Mouse (Mus musculus) cerebellum, adult 8-10 months (tissue): Measurements from ENCODE around the gene Zfp276.
"Not testable (repeated sequence)": the region's sequence is repeated elsewhere in the genome, so short reads cannot be mapped to it uniquely, and the experiment has no call there.

Source experiments
- DNase-seq: peaks from one replicate; pipeline ENCODE4 v3.0.0; 2022

The Zfp276 gene

GRCm38 (mm10) chr8:123245543-123245942 is 8.5 kb upstream of the Zfp276 start:
- DNase-seq: no peak

GRCm38 (mm10) chr8:123247748-123248147 is 6.2 kb upstream of the Zfp276 start:
- no peak for DNase-seq

GRCm38 (mm10) chr8:123248596-123248995 is 5.4 kb upstream of the Zfp276 start:
- no peak for DNase-seq

GRCm38 (mm10) chr8:123250940-123251339 is 3.1 kb upstream of the Zfp276 start:
- no peak for DNase-seq

- no peak for DNase-seq
These were observed 1.1 kb upstream of the Zfp276 start for GRCm38 (mm10) chr8:123252925-123253324.

- DNase-seq: no peak
These were observed 420 bp upstream of the Zfp276 start for GRCm38 (mm10) chr8:123253451-123254098.

- no peak for DNase-seq
These were observed 1.2 kb downstream of the Zfp276 start for GRCm38 (mm10) chr8:123255170-123255569.

- DNase-seq: no peak
These were observed 3.1 kb downstream of the Zfp276 start for GRCm38 (mm10) chr8:123257114-123257513.

DNA sequence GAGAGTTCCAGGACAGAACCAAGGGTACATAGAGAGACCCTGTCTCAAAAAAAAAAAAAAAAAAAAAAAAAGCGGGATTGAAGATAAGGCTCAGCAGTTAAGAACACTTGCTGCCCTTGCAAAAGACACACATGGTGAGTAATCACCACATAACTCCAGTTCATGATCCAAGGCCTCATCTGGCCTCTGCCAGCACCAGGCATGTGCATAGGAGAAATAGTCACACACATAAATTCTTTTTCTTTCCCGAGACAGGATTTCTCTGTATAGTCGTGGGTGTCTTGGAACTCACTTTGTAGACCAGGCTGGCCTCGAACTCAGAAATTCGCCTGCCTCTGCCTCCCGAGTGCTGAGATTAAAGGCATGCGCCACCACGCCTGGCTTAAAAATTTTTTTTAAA is 3.6 kb downstream of the Zfp276 start:
- DNase-seq: not testable (repeated sequence)

- DNase-seq: no peak
These were observed 14.1 kb downstream of the Zfp276 start for GRCm38 (mm10) chr8:123267926-123268656.

DNA sequence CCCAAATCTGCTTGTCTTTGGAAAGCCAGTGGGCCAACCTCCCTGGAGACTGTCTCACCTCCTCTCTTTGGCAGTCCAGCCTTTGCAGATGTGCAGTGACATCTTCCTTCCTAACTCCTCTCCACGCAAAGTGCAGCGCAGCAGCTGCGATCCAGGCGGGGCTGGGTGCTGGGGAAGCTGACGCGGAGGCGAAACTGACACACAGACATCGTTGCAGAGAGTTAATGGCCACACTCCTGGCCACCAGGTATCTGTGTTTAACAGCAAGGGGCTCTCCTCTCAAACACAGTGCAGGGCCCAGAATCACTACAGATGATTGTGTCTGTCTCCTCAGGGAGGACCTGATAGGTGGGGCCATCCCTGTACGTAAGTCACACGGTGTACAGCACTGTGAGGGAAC is 17.2 kb downstream of the Zfp276 start:
- no peak for DNase-seq

DNA sequence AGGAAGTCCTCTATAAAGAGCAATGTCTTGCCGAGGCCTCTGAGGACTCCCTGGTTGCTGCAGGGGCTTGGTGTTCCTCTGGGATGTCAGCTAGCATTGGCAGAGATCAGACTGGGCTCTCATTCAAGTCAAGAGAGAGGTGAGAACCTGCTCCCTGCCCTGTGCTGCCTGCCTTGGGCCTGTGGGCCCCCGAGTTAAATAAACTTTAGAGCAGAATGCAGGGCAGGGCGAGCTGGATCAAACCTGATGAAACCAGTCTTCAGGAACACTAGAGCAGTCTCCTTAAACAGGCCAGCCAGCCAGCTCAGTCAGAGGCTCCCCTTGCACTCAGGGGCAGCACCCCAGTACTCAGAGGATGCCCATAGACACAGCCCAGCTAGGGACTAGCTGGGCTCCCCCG is 17.9 kb downstream of the Zfp276 start:
- DNase-seq: no peak

- no peak for DNase-seq
These were observed 20.5 kb downstream of the Zfp276 start for GRCm38 (mm10) chr8:123274447-123274846.

GRCm38 (mm10) chr8:123275096-123275495 is 21.1 kb downstream of the Zfp276 start:
- DNase-seq: no peak

DNA sequence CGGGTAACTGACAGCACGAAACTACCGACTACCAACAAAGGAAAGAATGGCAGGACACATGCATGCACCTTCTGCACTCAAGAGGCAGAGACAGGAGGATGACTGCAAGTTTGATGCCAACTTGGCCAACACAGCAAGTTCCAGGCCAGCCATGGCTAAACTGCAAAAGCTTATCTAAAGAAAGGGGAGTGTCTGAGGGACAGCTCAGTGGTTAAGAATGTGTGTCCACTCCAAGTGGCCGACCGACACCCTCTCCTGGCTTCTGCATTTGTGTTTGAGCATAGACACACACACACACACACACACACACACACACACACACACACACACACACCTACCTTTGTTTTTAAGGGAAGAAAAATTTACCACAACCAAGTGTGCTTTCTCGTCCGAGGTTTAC is 24.4 kb downstream of the Zfp276 start:
- DNase-seq: no peak

- DNase-seq: no peak
These were observed 25.8 kb downstream of the Zfp276 start for GRCm38 (mm10) chr8:123279828-123280227.

- DNase-seq: no peak
These were observed 26.5 kb downstream of the Zfp276 start for GRCm38 (mm10) chr8:123280302-123281094.

DNA sequence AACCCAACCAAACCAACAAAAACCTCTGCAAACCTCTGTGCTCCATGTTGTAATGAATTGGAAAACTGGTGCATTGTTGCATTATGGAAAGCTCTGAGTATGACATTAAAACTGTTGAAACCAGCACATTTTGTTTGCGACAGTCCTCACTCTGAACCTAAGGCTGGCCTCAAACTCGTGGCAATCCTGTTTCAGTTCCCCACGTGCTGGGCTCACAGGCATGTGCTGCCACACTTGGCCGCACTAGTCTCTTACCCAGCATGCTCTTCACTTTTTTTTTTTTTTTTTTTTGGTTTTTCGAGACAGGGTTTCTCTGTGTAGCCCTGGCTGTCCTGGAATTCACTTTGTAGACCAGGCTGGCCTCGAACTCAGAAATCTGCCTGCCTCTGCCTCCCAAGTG is 29.0 kb downstream of the Zfp276 start:
- not testable (repeated sequence) for DNase-seq

DNA sequence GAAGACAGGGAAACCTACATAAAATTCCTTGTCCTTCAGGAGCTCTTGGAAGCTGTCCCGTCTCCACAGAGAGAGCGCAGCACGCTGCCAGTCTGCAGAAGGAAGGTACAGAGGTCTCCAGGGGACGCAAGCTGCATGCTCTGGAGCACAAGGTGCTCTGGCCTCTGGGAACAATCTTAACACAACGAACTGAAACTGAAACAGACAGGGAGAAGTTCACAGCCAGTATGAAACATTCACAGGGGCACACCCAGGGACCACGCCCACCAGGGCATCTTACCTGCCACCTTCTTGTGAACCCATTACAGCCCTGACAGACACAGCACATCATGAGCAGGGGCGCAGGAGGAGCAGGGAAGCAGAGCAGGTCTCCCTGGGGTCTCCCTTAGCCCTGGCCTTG is 30.0 kb downstream of the Zfp276 start:
- no peak for DNase-seq

DNA sequence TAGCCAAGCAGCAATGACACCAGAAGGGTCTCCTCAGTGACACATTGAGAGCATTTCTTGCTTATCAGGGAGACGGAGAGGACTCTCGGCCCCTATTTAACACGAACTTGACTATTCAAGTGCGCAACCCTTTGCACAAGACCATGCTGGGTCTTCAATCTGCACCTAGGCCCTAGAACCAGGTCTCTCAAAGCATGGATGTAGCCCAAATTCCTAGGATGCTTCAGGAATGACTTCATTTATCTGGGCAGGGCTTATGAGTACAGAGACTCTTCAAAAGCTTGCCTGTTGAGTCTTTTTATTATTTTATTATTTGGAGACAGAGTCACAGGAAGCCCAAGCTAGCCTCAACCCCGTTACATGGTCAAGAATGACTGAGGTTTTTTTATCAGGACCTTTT is 30.5 kb downstream of the Zfp276 start:
- DNase-seq: no peak

DNA sequence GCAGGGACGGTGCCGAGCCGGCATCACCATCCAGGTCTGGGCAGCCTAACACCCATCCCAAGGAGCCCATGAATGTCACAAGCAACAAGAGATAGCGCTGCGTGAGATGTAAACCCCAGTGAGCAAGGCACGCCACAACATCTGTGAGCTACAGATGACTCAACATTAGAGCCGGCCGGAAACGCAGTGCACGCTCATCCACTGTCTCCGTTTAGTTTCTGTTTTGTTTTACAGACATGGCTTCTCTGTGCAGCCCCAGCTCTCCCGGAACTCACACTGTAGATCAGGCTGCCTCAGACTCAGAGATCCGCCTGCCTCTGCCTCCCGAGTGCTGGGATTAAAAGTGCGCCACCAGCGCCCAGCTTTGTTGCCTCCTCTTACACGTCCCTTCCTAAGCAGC is 33.4 kb downstream of the Zfp276 start:
- DNase-seq: no peak

GRCm38 (mm10) chr8:123290166-123290565 is 36.2 kb downstream of the Zfp276 start:
- DNase-seq: no peak

GRCm38 (mm10) chr8:123290679-123291078 is 36.7 kb downstream of the Zfp276 start:
- DNase-seq: no peak

DNA sequence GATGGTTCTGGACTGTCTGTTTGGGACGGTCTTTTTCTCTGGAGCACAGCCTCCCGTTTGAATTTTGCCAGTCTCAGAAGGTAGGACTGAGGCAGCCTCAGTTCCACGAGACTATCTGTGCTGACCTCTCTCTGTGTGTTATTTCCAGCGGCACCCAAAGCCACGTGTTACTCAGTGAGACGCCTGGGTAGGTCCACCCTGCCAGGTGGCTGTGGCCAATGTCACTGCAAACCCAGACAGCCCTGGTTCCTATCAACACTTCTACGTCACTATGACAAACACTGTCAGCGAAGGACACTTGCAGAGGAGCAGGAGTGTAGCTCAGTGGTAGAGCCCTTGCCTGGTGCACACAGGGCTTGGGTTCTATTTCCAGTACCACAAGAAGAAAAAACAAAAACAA is 37.7 kb downstream of the Zfp276 start:
- no peak for DNase-seq
